Mouse (Mus musculus): ENCODE results near the gene Iqgap2.

- no peak for TF ChIP-seq CTCF (IDR thresholded peaks at IDR 0.05; ENCODE audit: low read depth, low read length)
- TF ChIP-seq POLR2A (IDR thresholded peaks at IDR 0.05; ENCODE audit: borderline replicate concordance, low read depth, low read length), result no peak
These were observed 295.8 kb downstream of the Iqgap2 start for GRCm38 (mm10) chr13:95595921-95596320.
